Mouse (Mus musculus) kidney, embryonic 15.5 days (tissue): Measurements from ENCODE around the gene Cox8b. TPM values are rescaled to one million over a fixed set of nuclear protein-coding genes. Genes with fewer than 3 reads are reported as not detected.
A peak's percentile ranks its signal among the peaks of the same experiment; 100 is the strongest.
"Not testable (repeated sequence)": the region's sequence is repeated elsewhere in the genome, so short reads cannot be mapped to it uniquely, and the experiment has no call there.

ENCODE experiments used
- ATAC-seq: fragments of 200-750 bp; cut with Nextera tagmentation; replicated peaks from 2 replicates; pipeline ENCODE4 v1.8.0; 2017; ENCODE audit warnings: moderate TSS enrichment; ENCODE audit not compliant: low FRiP score
- H3K27ac ChIP-seq: fragments of 300-500 bp; sonication (generic); 2 replicates; pipeline ENCODE4 v1.5.1; 2015; ENCODE audit warnings: mild to moderate bottlenecking, inconsistent platforms
- H3K27me3 ChIP-seq: fragments of 300-500 bp; sonication (generic); 2 replicates; pipeline ENCODE4 v1.6.1; 2015; ENCODE audit warnings: inconsistent platforms
- H3K36me3 ChIP-seq: fragments of 300-500 bp; sonication (generic); 2 replicates; pipeline ENCODE4 v1.6.1; 2015; ENCODE audit warnings: inconsistent platforms
- H3K4me1 ChIP-seq: fragments of 300-500 bp; sonication (generic); 2 replicates; pipeline ENCODE4 v1.6.1; 2015; ENCODE audit warnings: inconsistent platforms
- H3K4me2 ChIP-seq: fragments of 300-500 bp; sonication (generic); 2 replicates; pipeline ENCODE4 v1.6.1; 2015; ENCODE audit warnings: moderate library complexity, mild to moderate bottlenecking, inconsistent platforms
- H3K4me3 ChIP-seq: fragments of 300-500 bp; sonication (generic); replicated peaks from 2 replicates; pipeline ENCODE4 v1.5.1; 2015; ENCODE audit warnings: mild to moderate bottlenecking, inconsistent platforms
- H3K9ac ChIP-seq: fragments of 300-500 bp; sonication (generic); 2 replicates; pipeline ENCODE4 v1.6.1; 2015; ENCODE audit warnings: mild to moderate bottlenecking, inconsistent platforms
- H3K9me3 ChIP-seq: fragments of 300-500 bp; sonication (generic); replicated peaks from 2 replicates; pipeline ENCODE4 v1.6.1; 2016; ENCODE audit warnings: inconsistent platforms
- WGBS: fragments of 180-500 bp; shearing (Covaris S2); methylation state at CpG from one replicate; pipeline ENCODE4 v1.1.7; 2015; ENCODE audit warnings: mixed read lengths; 5-methylcytosine and 5-hydroxymethylcytosine counted together
- polyA plus RNA-seq: library from polyadenylated mRNA; unstranded; fragments of >200 nt; fragmentation: Nextera tagmentation; extraction: Ambion mirVana; gene quantifications from 2 replicates; pipeline ENCODE4 v1.2.1, GENCODE M21; 2015

Gene Cox8b
- polyA plus RNA-seq, 1 experiment from 2014 or later: 3.9 TPM

DNA sequence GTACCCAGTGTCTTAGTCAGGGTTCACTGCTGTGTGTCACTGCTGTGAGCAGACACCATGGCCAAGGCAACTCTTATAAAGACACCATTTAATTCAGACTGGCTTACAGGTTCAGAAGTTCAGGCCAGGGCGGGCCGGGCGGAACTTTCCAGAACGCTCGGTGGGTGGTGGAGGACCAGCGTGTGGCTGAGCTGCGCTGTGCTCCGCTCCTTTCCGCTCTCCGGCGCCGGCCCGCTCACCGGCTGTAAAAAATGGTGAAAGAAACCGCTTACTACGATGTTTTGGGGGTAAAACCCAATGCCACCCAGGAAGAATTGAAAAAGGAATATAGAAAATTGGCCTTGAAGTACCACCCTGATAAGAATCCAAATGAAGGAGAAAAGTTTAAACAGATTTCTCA, 9.6 kb downstream of the Cox8b start:
- peaks cover 86% of the 10 kb centered on the region for H3K36me3 ChIP-seq
- H3K4me2 ChIP-seq, H3K9ac ChIP-seq, H3K4me3 ChIP-seq, H3K9me3 ChIP-seq, H3K4me1 ChIP-seq, H3K27ac ChIP-seq, H3K27me3 ChIP-seq, ATAC-seq: not testable (repeated sequence)
- WGBS: 94% methylated on average over 16 of the region's 16 CpGs

DNA sequence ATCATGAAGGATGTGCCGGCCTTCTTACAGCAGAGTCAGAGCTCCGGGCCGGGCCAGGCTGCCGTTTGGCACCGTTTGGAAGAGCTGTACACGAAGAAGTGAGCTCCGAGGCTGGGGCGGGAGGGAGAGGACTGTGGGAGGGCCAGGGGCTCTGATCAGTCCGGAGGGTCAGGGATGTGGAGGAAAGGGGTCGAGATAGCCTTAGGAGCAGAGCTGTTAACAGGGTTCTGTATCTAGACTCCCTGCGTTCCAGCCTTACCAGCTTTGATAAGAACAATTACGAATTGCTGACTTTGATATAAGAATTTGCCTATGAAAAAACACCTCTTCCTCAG, 17.8 kb downstream of the Cox8b start:
- Histone ChIP-seq H3K4me3 (peak overlapping the region; percentile 96), H3K9ac (peak overlapping the region; percentile 83), H3K27ac (peak overlapping the region; percentile 95), H3K4me1 (peaks cover 23% of the 10 kb centered on the region), H3K9me3 (no peaks in the 10 kb centered on the region), H3K36me3 (peaks cover 43% of the 10 kb centered on the region), H3K27me3 (no peaks in the 10 kb centered on the region), H3K4me2 (peak overlapping the region; percentile 88)
- ATAC-seq: peak; percentile 55; the same call in 1 of the 2 replicates
- 0% methylated on average over 12 of the region's 12 CpGs for WGBS

DNA sequence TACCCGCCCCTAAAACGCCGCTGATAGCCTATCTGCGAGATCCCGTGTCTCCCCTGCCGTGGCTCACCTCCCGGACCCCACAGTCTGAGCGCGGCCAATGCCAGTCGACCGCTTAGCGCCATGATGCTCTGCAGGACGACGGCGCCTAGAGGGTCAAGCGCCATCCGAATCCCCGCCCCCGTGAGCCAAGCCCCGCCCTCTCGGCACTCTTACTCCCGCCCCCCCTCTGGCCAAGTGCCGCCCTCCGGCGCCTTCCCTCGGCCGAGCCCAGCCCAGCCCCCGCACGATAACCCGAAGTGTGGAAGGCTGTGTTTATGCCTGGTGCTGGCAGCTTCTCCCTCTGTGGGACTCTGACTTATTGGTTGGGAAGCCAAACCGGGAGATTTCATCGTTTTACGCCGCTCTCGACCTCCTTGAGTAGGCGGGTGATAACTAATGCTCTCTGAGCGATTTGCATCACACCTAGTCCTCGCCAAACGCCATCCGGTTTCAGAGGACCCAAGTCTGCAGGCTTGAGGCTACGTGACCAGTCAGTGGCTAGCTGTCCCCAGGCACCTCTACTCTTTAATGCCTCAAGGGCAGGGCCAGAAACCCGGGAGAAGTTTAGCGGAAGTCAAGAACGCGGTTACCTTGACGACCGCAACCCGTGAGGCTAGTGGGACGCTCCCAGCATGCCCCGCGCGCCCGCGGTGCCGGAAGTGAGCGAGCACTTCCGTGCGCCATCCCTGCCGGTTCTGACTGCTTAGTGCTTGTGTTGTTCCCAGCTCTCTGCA, 18.4 kb downstream of the Cox8b start, which contains the start of the genes Psmd13 and Sirt3:
Psmd13 (plus strand) TSS at position 273 of the 773 bp plus-strand sequence.
Sirt3 (minus strand) TSS at position 614 of the 773 bp plus-strand sequence.
- Histone ChIP-seq H3K27me3 (no peaks in the 10 kb centered on the region), H3K4me1 (peaks cover 23% of the 10 kb centered on the region), H3K27ac (peak within 1 kb of the TSS; percentile 95), H3K9me3 (no peaks in the 10 kb centered on the region), H3K36me3 (peaks cover 40% of the 10 kb centered on the region), H3K4me2 (peak within 1 kb of the TSS; percentile 88), H3K4me3 (peak within 1 kb of the TSS; percentile 96), H3K9ac (peak within 1 kb of the TSS; percentile 83)
- peak; percentile 97 for ATAC-seq
- under 1% methylated on average over 59 of the region's 59 CpGs for WGBS

DNA sequence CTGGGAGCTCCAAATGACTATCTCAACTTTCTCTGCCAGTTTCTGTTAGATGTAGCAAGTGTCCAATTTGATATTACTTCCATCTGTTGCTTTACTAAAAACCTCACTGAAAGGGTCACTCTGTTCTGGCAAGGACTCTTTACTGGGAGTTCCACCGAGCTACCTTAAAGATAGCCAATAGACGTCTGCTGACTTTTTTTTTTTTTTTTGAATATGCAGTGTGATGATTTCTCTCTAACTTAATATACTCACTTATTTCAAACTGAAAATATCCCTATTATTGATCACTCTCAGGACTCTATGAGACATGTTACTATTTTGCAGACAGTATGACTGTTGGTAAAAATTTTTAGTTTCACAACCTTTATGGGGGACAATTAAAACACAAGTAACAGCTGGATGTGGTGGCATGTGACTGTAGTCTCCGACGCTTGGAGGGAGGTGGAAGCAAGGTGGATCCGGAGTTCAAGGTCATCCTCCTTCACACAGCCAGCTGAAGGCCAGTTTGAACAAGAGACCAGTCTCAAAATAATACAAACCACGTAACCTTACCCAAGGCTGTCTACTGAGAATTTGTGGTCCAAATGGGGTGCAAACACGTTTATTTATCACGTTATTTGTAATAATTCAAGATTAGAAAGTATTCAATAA, 19.3 kb downstream of the Cox8b start:
- peaks cover 40% of the 10 kb centered on the region for H3K36me3 ChIP-seq
- H3K4me3 ChIP-seq: peak overlapping the region; percentile 96
- no peaks in the 10 kb centered on the region for H3K9me3 ChIP-seq
- no peak for ATAC-seq
- no peaks in the 10 kb centered on the region for H3K27me3 ChIP-seq
- peak overlapping the region; percentile 83 for H3K9ac ChIP-seq
- H3K27ac ChIP-seq: 0 out of 2 replicates have a peak overlapping the region, but pooled peaks have one; percentile 25
- H3K4me2 ChIP-seq: peak overlapping the region; percentile 88
- 12% methylated on average over 8 of the region's 8 CpGs for WGBS
- peaks cover 23% of the 10 kb centered on the region for H3K4me1 ChIP-seq

DNA sequence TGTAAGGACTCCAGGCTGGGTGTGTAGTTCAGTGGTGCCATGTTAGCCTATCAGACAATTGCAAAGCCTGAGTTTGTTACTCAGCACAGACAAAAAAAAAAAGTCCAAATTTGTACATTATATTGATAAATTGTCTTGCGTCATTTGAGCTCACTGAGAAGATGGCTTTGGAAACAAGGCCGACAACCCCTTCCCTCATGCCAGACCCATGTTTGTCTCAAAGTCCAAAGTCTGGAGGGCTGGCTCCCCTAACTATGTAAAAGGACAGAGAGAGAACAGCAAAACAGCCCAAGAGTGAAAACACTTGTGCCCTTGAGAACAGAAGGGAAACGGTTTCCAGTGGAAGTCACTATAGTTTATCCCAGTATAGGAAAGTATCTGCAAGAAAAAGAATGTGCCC, 19.8 kb downstream of the Cox8b start:
- H3K9me3 ChIP-seq: no peaks in the 10 kb centered on the region
- peaks cover 39% of the 10 kb centered on the region for H3K36me3 ChIP-seq
- ATAC-seq: no peak
- H3K4me3 ChIP-seq: peak overlapping the region; percentile 96
- H3K27me3 ChIP-seq: no peaks in the 10 kb centered on the region
- peaks cover 23% of the 10 kb centered on the region for H3K4me1 ChIP-seq
- H3K4me2 ChIP-seq: peak overlapping the region; percentile 88
- 80% methylated on average over 3 of the region's 3 CpGs for WGBS
- H3K27ac ChIP-seq: 0 out of 2 replicates have a peak overlapping the region, but pooled peaks have one; percentile 25
- H3K9ac ChIP-seq: no peak overlapping the region

DNA sequence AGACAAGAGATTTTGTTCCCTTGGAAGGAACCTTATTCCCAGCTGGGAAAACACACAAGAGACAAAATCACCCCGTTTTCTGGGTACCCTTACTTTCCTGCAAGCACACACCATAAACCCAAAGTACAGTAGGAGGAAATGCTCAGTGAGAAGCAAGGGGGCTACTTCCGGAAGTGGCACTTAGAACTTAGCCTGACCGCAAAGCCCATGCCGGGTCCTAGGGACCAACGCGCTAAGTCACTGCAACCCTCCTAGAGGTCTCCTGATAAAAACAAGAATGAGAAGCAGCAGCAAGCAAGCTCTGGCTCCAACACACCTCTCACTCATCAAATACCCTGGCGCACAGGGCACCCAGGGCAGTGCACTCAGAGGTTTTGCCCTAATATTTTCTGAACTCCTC, 20.9 kb downstream of the Cox8b start:
- Histone ChIP-seq H3K9ac (no peak overlapping the region), H3K4me1 (peaks cover 23% of the 10 kb centered on the region), H3K9me3 (no peaks in the 10 kb centered on the region), H3K4me3 (no peak overlapping the region), H3K27ac (no peak overlapping the region), H3K27me3 (no peaks in the 10 kb centered on the region), H3K36me3 (peaks cover 38% of the 10 kb centered on the region), H3K4me2 (no peak overlapping the region)
- no peak for ATAC-seq
- WGBS: 88% methylated on average over 7 of the region's 7 CpGs

DNA sequence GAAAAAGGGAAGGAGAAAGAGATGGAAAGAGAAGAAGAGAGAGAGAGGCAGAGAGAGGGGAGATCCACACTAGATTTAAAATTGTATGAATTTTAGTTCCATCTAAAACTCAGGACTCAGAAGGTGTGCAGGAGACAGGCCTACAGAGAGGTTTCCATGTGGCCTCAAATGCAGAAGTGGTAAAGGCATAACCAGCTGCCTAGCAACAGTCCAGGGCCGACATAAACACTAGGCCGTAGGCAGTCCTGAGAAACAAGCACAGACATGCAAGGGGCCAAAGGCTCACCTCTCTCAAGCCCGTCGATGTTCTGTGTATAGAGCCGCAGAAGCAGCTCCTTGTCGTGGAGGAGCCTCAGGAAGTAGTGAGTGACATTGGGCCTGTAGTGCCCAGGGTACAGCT, 22.9 kb downstream of the Cox8b start:
- Histone ChIP-seq H3K4me2 (no peak overlapping the region), H3K27ac (no peak overlapping the region), H3K9me3 (no peaks in the 10 kb centered on the region), H3K9ac (no peak overlapping the region), H3K36me3 (peaks cover 46% of the 10 kb centered on the region), H3K4me3 (no peak overlapping the region), H3K4me1 (peaks cover 8% of the 10 kb centered on the region), H3K27me3 (no peaks in the 10 kb centered on the region)
- ATAC-seq: no peak
- 85% methylated on average over 6 of the region's 6 CpGs for WGBS

DNA sequence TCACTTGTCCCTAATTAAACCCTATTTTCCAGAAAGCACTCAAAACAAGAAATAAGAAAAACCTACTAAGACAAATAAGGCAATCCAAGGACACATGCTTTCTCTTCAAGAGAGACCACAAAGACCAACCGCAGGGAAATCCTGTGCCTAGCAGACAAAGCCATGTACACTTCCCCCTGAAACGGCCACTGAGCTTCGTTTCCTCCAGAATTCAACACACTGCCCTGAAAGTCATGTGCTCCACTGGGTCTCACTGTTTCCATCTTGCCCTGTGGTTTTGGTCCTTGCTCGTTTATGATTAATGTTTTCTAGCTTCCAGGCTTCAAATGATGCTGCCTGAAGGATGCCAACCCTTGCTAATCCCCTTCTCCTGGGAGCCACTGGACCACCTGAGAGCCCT, 26.0 kb downstream of the Cox8b start:
- Histone ChIP-seq H3K27ac (no peak overlapping the region), H3K4me3 (no peak overlapping the region), H3K4me2 (no peak overlapping the region), H3K9ac (no peak overlapping the region), H3K9me3 (no peaks in the 10 kb centered on the region), H3K36me3 (peaks cover 68% of the 10 kb centered on the region), H3K27me3 (no peaks in the 10 kb centered on the region), H3K4me1 (no peaks in the 10 kb centered on the region)
- 91% methylated on average over 4 of the region's 4 CpGs for WGBS
- no peak for ATAC-seq

DNA sequence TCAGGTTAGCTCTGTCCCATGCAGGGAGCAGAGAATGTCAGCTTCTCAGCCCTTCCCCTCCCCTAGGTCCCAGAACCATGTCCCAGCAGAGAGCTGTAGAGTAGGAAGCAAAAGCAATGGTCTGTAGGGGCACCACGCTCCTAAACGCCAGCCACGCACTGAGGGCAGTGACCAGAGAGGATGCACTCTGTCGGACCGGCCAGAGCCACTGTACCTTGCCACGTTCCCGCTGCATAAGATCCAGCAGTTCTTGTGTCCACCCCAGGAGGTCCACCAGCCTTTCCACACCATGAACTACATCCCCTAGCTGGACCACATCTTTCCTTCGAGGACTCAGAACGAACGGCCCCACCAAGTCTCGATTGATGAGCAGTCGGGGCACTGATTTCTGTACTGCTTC, 35.5 kb downstream of the Cox8b start:
- Histone ChIP-seq H3K36me3 (peaks cover 80% of the 10 kb centered on the region), H3K27ac (no peak overlapping the region), H3K9ac (no peak overlapping the region), H3K27me3 (no peaks in the 10 kb centered on the region), H3K4me3 (no peak overlapping the region), H3K9me3 (no peaks in the 10 kb centered on the region), H3K4me1 (no peaks in the 10 kb centered on the region), H3K4me2 (no peak overlapping the region)
- no peak for ATAC-seq
- WGBS: 85% methylated on average over 12 of the region's 12 CpGs

DNA sequence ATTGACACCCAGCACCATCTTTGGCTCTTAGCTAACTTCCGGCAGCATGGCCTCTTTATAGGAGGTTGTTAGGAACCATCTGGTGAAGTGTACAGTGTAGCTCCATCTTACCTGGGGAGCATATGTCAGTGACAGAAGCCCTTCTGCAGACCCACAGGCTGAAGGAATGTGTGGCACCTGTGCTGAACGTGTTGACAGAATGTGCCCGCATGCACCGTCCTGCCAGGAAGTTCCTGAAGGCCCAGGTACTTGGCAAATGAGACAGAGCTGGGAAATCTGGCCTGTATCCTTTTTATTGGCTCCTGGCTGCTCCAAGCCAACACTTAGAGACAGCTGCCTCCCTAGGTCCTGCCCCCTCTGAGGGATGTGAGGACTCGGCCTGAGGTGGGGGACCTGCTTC, 39.5 kb downstream of the Cox8b start:
- WGBS: 95% methylated on average over 5 of the region's 5 CpGs
- no peak overlapping the region for H3K9ac ChIP-seq
- no peak for ATAC-seq
- peaks cover 75% of the 10 kb centered on the region for H3K36me3 ChIP-seq
- H3K27ac ChIP-seq: no peak overlapping the region
- no peaks in the 10 kb centered on the region for H3K9me3 ChIP-seq
- no peak overlapping the region for H3K4me3 ChIP-seq
- no peak overlapping the region for H3K4me2 ChIP-seq
- no peaks in the 10 kb centered on the region for H3K27me3 ChIP-seq
- peaks cover 16% of the 10 kb centered on the region for H3K4me1 ChIP-seq

DNA sequence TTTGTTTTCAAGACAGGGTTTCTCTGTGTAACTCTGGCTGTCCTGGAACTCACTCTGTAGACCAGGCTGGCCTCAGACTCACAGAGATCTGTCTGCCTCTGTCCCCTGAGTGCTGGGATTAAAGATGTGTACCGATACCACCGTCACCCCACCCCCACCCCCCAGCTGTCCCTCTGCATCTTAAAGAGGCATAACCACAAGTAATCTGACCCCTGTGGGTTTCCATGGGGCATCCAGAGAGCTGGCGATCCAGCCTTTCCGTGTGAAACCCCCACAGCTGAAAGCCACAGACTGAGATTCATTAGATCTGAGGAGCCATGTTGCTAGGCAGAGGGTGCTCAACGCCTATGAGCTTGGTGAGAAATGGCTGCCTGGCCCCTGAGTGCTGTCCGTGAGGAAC, 40.2 kb downstream of the Cox8b start:
- Histone ChIP-seq H3K9ac (no peak overlapping the region), H3K27ac (no peak overlapping the region), H3K4me1 (peaks cover 23% of the 10 kb centered on the region), H3K4me3 (no peak overlapping the region), H3K36me3 (peaks cover 68% of the 10 kb centered on the region), H3K9me3 (no peaks in the 10 kb centered on the region), H3K4me2 (no peak overlapping the region), H3K27me3 (no peaks in the 10 kb centered on the region)
- WGBS: 65% methylated on average over 6 of the region's 6 CpGs
- ATAC-seq: no peak

DNA sequence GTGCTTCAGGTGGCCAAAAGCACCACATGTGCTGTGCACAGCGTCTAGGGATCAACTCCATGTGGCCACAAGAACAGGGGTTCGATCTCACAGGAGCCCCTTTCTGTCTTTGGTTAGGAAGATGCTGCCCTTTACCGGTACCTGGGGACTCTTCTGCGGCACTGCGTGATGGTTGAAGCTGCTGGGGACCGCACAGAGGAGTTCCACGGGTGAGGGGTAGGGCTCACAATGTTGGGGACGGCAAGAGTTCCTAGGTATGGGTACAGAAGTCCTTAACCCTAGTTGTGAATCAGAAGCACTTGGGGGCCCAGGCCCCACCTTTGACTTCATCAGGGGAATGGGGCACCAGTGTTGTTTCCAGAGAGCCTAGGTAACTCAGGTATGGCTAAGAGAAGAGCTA, 41.5 kb downstream of the Cox8b start:
- peaks cover 65% of the 10 kb centered on the region for H3K36me3 ChIP-seq
- peaks cover 28% of the 10 kb centered on the region for H3K4me1 ChIP-seq
- no peak for ATAC-seq
- no peaks in the 10 kb centered on the region for H3K27me3 ChIP-seq
- no peaks in the 10 kb centered on the region for H3K9me3 ChIP-seq
- H3K27ac ChIP-seq: no peak overlapping the region
- peak overlapping the region; percentile 100 for H3K4me2 ChIP-seq
- H3K9ac ChIP-seq: 0 out of 2 replicates have a peak overlapping the region, but pooled peaks have one; percentile 93
- peak overlapping the region; percentile 92 for H3K4me3 ChIP-seq
- 96% methylated on average over 8 of the region's 8 CpGs for WGBS
